Mouse (Mus musculus): ENCODE data around the gene Strn4. TPM values are rescaled to one million over a fixed set of nuclear protein-coding genes. Genes with fewer than 3 reads are reported as not detected.

Gene Strn4
- polyA plus RNA-seq, 1 experiment from 2014 or later = 33.7 TPM

DNA sequence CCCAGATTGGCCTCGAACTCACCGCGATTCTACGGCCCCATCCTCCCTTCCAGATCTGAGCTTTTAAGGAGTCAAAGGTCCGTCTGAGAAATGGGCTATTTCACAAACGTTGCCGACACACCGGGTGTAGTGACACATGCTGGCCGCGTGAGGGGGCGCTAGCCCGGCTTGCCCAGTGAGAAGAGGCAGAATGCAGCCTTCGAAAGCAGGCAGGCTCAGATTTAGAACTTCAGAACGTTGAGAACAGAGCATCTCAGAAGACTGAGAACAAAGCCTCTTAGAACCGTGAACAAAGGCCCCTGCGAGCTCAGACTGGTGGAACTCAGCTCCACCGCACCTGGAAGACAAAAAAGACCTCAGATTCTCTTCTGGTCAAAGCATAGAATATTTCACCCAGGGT lies 58.5 kb downstream of the Strn4 start:
- Histone ChIP-seq H3K4me2 (replicated peaks; ENCODE audit: low read depth) (peak overlapping the region; percentile 87), H3K36me3 (ENCODE audit: control insufficient read depth, insufficient read depth) (peaks cover 16% of the 10 kb centered on the region; the same call in 1 of the 2 replicates), H3K27ac (ENCODE audit: low read depth, low read length) (peak overlapping the region; percentile 72), H3K9me3 (ENCODE audit: control insufficient read depth) (no peaks in the 10 kb centered on the region), H3K4me1 (replicated peaks; ENCODE audit: control insufficient read depth, insufficient read depth, low read length) (no peaks in the 10 kb centered on the region), H3K9ac (ENCODE audit: low read depth, low read length) (no peak overlapping the region), H3K27me3 (replicated peaks; ENCODE audit: control insufficient read depth, insufficient read depth, low read length) (no peaks in the 10 kb centered on the region), H3K4me3 (ENCODE audit: low read depth, low read length) (peak overlapping the region; percentile 26; the same call in 1 of the 2 replicates)
- no peak for ATAC-seq
- WGBS = 5% methylated on average over 17 of the region's 17 CpGs
- TF ChIP-seq CTCF (IDR thresholded peaks at IDR 0.05; ENCODE audit: low read depth) = peak; percentile 97

DNA sequence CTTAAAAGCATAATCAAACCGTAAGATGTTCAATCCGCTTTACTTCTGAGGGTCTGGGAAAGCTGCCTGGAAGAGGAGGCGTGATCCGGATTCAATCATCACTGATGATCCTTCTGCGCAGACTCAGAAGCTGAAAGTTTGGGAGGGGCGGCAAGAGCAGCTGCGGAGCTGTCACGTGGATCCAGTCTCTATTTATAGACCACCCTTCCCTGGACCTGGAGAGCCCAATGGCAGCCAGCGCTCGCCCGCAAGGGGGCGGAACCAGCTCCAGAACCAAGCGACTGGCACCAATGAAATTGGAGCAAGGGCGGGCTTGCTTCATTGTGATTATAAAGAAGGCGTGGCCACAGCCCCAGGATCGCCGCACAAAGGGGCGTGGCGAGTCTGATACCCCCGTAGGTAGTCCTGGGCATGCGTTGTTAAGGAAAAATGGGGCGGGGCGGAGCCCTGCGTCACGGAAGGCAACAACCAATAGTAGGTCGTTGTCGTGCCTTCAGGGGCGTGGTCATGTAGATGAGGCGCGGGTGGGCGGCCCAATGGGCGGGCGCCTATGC lies 59.1 kb downstream of the Strn4 start:
- H3K27me3 ChIP-seq (replicated peaks; ENCODE audit: control insufficient read depth, insufficient read depth, low read length) = no peaks in the 10 kb centered on the region
- H3K4me2 ChIP-seq (replicated peaks; ENCODE audit: low read depth) = peak overlapping the region; percentile 87
- WGBS = under 1% methylated on average over 33 of the region's 33 CpGs
- peak; percentile 61 for TF ChIP-seq CTCF (IDR thresholded peaks at IDR 0.05; ENCODE audit: low read depth)
- H3K27ac ChIP-seq (ENCODE audit: low read depth, low read length) = peak overlapping the region; percentile 72
- H3K36me3 ChIP-seq (ENCODE audit: control insufficient read depth, insufficient read depth) = peaks cover 9% of the 10 kb centered on the region; the same call in 1 of the 2 replicates
- ATAC-seq = peak; percentile 97
- no peaks in the 10 kb centered on the region for H3K9me3 ChIP-seq (ENCODE audit: control insufficient read depth)
- peak overlapping the region; percentile 55; the same call in 1 of the 2 replicates for H3K9ac ChIP-seq (ENCODE audit: low read depth, low read length)
- peak overlapping the region; percentile 59 for H3K4me3 ChIP-seq (ENCODE audit: low read depth, low read length)
- H3K4me1 ChIP-seq (replicated peaks; ENCODE audit: control insufficient read depth, insufficient read depth, low read length) = no peaks in the 10 kb centered on the region

DNA sequence AGATGAGACGGTGACA lies 59.4 kb downstream of the Strn4 start, which contains the start of gene Dact3:
Dact3 (plus strand) TSS at position 8 of the 16 bp plus-strand sequence.
- H3K4me3 ChIP-seq (ENCODE audit: low read depth, low read length) = peak within 1 kb of the TSS; percentile 59
- no peaks in the 10 kb centered on the region for H3K9me3 ChIP-seq (ENCODE audit: control insufficient read depth)
- peaks cover 6% of the 10 kb centered on the region; the same call in 1 of the 2 replicates for H3K36me3 ChIP-seq (ENCODE audit: control insufficient read depth, insufficient read depth)
- 0% methylated on average over 1 of the region's 1 CpGs for WGBS
- H3K9ac ChIP-seq (ENCODE audit: low read depth, low read length) = peak within 1 kb of the TSS; percentile 55
- H3K4me1 ChIP-seq (replicated peaks; ENCODE audit: control insufficient read depth, insufficient read depth, low read length) = no peaks in the 10 kb centered on the region
- peak within 1 kb of the TSS; percentile 87 for H3K4me2 ChIP-seq (replicated peaks; ENCODE audit: low read depth)
- no peaks in the 10 kb centered on the region for H3K27me3 ChIP-seq (replicated peaks; ENCODE audit: control insufficient read depth, insufficient read depth, low read length)
- peak within 1 kb of the TSS; percentile 72 for H3K27ac ChIP-seq (ENCODE audit: low read depth, low read length)
- TF ChIP-seq CTCF (IDR thresholded peaks at IDR 0.05; ENCODE audit: low read depth) = no peak
- no peak for ATAC-seq

DNA sequence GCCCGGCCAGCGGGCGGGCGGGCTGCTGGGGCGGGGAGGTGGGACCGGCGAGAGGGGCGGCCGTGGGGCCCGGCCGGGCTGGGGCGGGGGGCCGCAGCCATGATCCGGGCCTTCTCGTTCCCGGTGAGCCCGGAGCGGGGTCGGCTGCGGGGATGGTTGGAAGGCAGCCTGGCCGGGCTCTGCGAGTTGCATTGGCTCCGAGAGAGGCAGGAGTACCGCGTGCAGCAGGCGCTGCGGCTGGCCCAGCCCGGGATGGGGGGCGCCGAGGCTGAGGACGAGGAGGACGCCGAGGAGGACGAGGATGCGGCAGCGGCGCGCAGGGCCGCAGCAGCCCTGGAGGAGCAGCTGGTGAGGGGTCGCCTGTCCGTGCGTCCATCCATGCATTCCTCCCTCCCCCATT lies 59.6 kb downstream of the Strn4 start:
- Histone ChIP-seq H3K27me3 (replicated peaks; ENCODE audit: control insufficient read depth, insufficient read depth, low read length) (no peaks in the 10 kb centered on the region), H3K4me3 (ENCODE audit: low read depth, low read length) (peak overlapping the region; percentile 59), H3K9ac (ENCODE audit: low read depth, low read length) (peak overlapping the region; percentile 55), H3K36me3 (ENCODE audit: control insufficient read depth, insufficient read depth) (peaks cover 6% of the 10 kb centered on the region; the same call in 1 of the 2 replicates), H3K9me3 (ENCODE audit: control insufficient read depth) (no peaks in the 10 kb centered on the region), H3K4me1 (replicated peaks; ENCODE audit: control insufficient read depth, insufficient read depth, low read length) (no peaks in the 10 kb centered on the region), H3K4me2 (replicated peaks; ENCODE audit: low read depth) (peak overlapping the region; percentile 87), H3K27ac (ENCODE audit: low read depth, low read length) (no peak overlapping the region)
- no peak for TF ChIP-seq CTCF (IDR thresholded peaks at IDR 0.05; ENCODE audit: low read depth)
- peak; percentile 36; the same call in 1 of the 2 replicates for ATAC-seq
- WGBS = under 1% methylated on average over 29 of the region's 42 CpGs

DNA sequence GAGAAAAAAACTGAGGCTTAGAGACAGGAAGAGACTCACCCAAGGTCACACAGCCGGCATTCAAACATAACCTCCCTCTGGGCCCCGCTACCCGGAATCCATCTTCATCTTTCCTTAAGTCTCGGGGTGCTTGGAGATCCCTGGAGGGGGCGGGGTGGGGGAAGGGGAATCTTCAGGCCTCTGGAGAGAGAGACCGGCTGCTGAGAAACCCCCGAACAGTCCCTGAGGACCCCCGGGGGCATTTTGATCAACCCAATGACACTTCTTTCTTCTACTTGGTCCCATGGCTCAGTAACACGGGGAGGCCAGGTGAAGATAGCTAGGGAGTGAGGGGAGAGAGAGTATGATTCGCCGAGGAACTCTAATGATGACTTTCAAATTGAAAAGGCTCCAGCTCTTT lies 60.3 kb downstream of the Strn4 start:
- no peak for ATAC-seq
- Histone ChIP-seq H3K4me2 (replicated peaks; ENCODE audit: low read depth) (peak overlapping the region; percentile 87), H3K36me3 (ENCODE audit: control insufficient read depth, insufficient read depth) (peaks cover 6% of the 10 kb centered on the region; the same call in 1 of the 2 replicates), H3K9ac (ENCODE audit: low read depth, low read length) (peak overlapping the region; percentile 55), H3K4me1 (replicated peaks; ENCODE audit: control insufficient read depth, insufficient read depth, low read length) (no peaks in the 10 kb centered on the region), H3K9me3 (ENCODE audit: control insufficient read depth) (no peaks in the 10 kb centered on the region), H3K4me3 (ENCODE audit: low read depth, low read length) (peak overlapping the region; percentile 59), H3K27me3 (replicated peaks; ENCODE audit: control insufficient read depth, insufficient read depth, low read length) (no peaks in the 10 kb centered on the region), H3K27ac (ENCODE audit: low read depth, low read length) (no peak overlapping the region)
- WGBS = 26% methylated on average over 11 of the region's 11 CpGs
- TF ChIP-seq CTCF (IDR thresholded peaks at IDR 0.05; ENCODE audit: low read depth) = no peak

DNA sequence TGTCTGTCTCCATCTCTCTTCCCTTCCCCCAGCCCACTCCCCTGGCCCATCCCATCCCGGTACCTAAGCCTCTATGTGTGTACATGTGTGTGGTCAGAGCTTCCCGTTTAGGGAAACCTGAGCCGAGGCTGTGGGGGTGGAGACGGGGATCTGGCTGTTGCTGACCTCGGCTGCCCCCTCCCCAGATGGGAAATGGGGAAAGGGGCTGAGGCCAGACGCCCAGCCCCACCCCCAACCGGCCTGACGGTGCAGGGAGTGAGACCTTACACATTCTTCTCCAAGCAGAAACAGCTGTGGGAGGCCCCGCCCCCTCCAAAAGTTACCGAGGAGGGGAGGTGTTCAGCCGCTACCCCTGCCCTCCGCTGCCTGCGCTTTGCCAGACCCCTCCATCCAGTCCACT lies 60.9 kb downstream of the Strn4 start:
- WGBS = 20% methylated on average over 13 of the region's 13 CpGs
- H3K4me2 ChIP-seq (replicated peaks; ENCODE audit: low read depth) = peak overlapping the region; percentile 87
- H3K4me3 ChIP-seq (ENCODE audit: low read depth, low read length) = peak overlapping the region; percentile 59
- H3K4me1 ChIP-seq (replicated peaks; ENCODE audit: control insufficient read depth, insufficient read depth, low read length) = no peaks in the 10 kb centered on the region
- no peak overlapping the region for H3K9ac ChIP-seq (ENCODE audit: low read depth, low read length)
- no peaks in the 10 kb centered on the region for H3K9me3 ChIP-seq (ENCODE audit: control insufficient read depth)
- TF ChIP-seq CTCF (IDR thresholded peaks at IDR 0.05; ENCODE audit: low read depth) = no peak
- H3K36me3 ChIP-seq (ENCODE audit: control insufficient read depth, insufficient read depth) = peaks cover 3% of the 10 kb centered on the region; the same call in 1 of the 2 replicates
- H3K27me3 ChIP-seq (replicated peaks; ENCODE audit: control insufficient read depth, insufficient read depth, low read length) = no peaks in the 10 kb centered on the region
- ATAC-seq = no peak
- H3K27ac ChIP-seq (ENCODE audit: low read depth, low read length) = no peak overlapping the region

DNA sequence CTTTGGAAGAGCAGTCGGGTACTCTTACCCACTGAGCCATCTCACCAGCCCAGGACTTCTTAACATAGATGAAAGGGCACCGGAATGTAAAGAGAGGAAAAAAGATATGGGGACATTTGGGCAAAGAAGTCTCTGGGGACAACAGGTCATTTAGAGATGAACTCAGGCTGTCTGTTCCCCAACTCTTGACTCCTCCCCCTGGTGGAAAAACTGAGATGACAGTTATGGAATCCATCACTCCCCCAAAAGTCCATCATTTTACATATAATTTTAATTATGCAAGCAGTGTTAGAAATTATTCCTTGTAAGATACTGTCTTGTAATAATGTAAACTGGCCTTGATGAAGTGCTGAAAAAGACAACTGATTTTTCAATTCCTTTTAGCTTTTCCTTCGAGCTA lies 62.0 kb downstream of the Strn4 start:
- H3K4me3 ChIP-seq (ENCODE audit: low read depth, low read length) = no peak overlapping the region
- ATAC-seq = no peak
- H3K27me3 ChIP-seq (replicated peaks; ENCODE audit: control insufficient read depth, insufficient read depth, low read length) = no peaks in the 10 kb centered on the region
- H3K36me3 ChIP-seq (ENCODE audit: control insufficient read depth, insufficient read depth) = no peaks in the 10 kb centered on the region; the same call in 1 of the 2 replicates
- H3K9me3 ChIP-seq (ENCODE audit: control insufficient read depth) = no peaks in the 10 kb centered on the region
- 77% methylated on average over 3 of the region's 3 CpGs for WGBS
- peak; percentile 17; the same call in 1 of the 2 replicates for TF ChIP-seq CTCF (IDR thresholded peaks at IDR 0.05; ENCODE audit: low read depth)
- no peak overlapping the region for H3K9ac ChIP-seq (ENCODE audit: low read depth, low read length)
- H3K4me1 ChIP-seq (replicated peaks; ENCODE audit: control insufficient read depth, insufficient read depth, low read length) = no peaks in the 10 kb centered on the region
- H3K27ac ChIP-seq (ENCODE audit: low read depth, low read length) = no peak overlapping the region
- H3K4me2 ChIP-seq (replicated peaks; ENCODE audit: low read depth) = no peak overlapping the region

All from intestine, postnatal 0 days (tissue).